Mouse (Mus musculus) erythroblast, embryonic 14.5 days (primary cell): ENCODE results near the gene Nfatc2. TPM values are rescaled to one million over a fixed set of nuclear protein-coding genes. Genes with fewer than 3 reads are reported as not detected.

Source experiments
- H3K27me3 ChIP-seq: 2 replicates; pipeline ENCODE4 v1.6.1; 2012; ENCODE audit warnings: inconsistent platforms; ENCODE audit not compliant: control insufficient read depth
- H3K36me3 ChIP-seq: 2 replicates; pipeline ENCODE4 v1.6.1; 2012; ENCODE audit warnings: mild to moderate bottlenecking, inconsistent platforms; ENCODE audit not compliant: control insufficient read depth
- H3K4me1 ChIP-seq: 2 replicates; pipeline ENCODE4 v1.6.1; 2012; ENCODE audit warnings: inconsistent platforms; ENCODE audit not compliant: control insufficient read depth
- H3K4me3 ChIP-seq: replicated peaks from 2 replicates; pipeline ENCODE3; 2012; ENCODE audit warnings: moderate library complexity, mild to moderate bottlenecking, inconsistent platforms
- H3K9me3 ChIP-seq: 2 replicates; pipeline ENCODE4 v1.6.1; 2012; ENCODE audit warnings: low read length, inconsistent platforms, mixed read lengths; ENCODE audit not compliant: control insufficient read depth
- GATA1 ChIP-seq: IDR thresholded peaks from 2 replicates; pipeline ENCODE4 v1.6.1; 2012; ENCODE audit warnings: low read length, inconsistent platforms, mixed read lengths
- TAL1 ChIP-seq: IDR thresholded peaks from 3 replicates; pipeline ENCODE4 v1.6.1; 2012; ENCODE audit warnings: low read length, inconsistent platforms, mixed read lengths
- polyA plus RNA-seq: library from polyadenylated mRNA; stranded (reverse); fragments of >175 nt; gene quantifications from 2 replicates; pipeline ENCODE4 v1.2.3, GENCODE M21; 2012

Nfatc2 gene
- polyA plus RNA-seq, 1 experiment = not detected

- Histone ChIP-seq H3K9me3 (no peaks in the 10 kb centered on the region), H3K27me3 (no peaks in the 10 kb centered on the region), H3K4me1 (no peaks in the 10 kb centered on the region), H3K36me3 (no peaks in the 10 kb centered on the region), H3K4me3 (no peak overlapping the region)
- TF ChIP-seq GATA1 (no peak), TAL1 (no peak)
Measured at GRCm38 (mm10) chr2:168517774-168518173, 83.7 kb downstream of the Nfatc2 start.

- Histone ChIP-seq H3K4me1 (no peaks in the 10 kb centered on the region), H3K27me3 (no peaks in the 10 kb centered on the region), H3K36me3 (no peaks in the 10 kb centered on the region), H3K4me3 (no peak overlapping the region), H3K9me3 (peaks cover 2% of the 10 kb centered on the region; the same call in 1 of the 2 replicates)
- TF ChIP-seq TAL1 (no peak), GATA1 (no peak)
Measured at GRCm38 (mm10) chr2:168516717-168517116, 84.7 kb downstream of the Nfatc2 start.

- H3K4me1 ChIP-seq = no peaks in the 10 kb centered on the region
- peaks cover 9% of the 10 kb centered on the region for H3K9me3 ChIP-seq
- H3K4me3 ChIP-seq = no peak overlapping the region
- TF ChIP-seq TAL1 (no peak), GATA1 (no peak)
- no peaks in the 10 kb centered on the region for H3K27me3 ChIP-seq
- H3K36me3 ChIP-seq = no peaks in the 10 kb centered on the region
Measured at GRCm38 (mm10) chr2:168515466-168515865, 86.0 kb downstream of the Nfatc2 start.

- TF ChIP-seq GATA1 = no peak
- no peak for TF ChIP-seq TAL1
- H3K36me3 ChIP-seq = no peaks in the 10 kb centered on the region
- H3K4me3 ChIP-seq = no peak overlapping the region
- H3K4me1 ChIP-seq = no peaks in the 10 kb centered on the region
- H3K27me3 ChIP-seq = no peaks in the 10 kb centered on the region
- H3K9me3 ChIP-seq = peaks cover 9% of the 10 kb centered on the region
Measured at GRCm38 (mm10) chr2:168514131-168514530, 87.3 kb downstream of the Nfatc2 start.

- Histone ChIP-seq H3K9me3 (peaks cover 9% of the 10 kb centered on the region), H3K4me1 (no peaks in the 10 kb centered on the region), H3K4me3 (no peak overlapping the region), H3K36me3 (no peaks in the 10 kb centered on the region), H3K27me3 (no peaks in the 10 kb centered on the region)
- no peak for TF ChIP-seq TAL1
- no peak for TF ChIP-seq GATA1
Measured at GRCm38 (mm10) chr2:168511529-168511928, 89.9 kb downstream of the Nfatc2 start.

- Histone ChIP-seq H3K4me3 (no peak overlapping the region), H3K27me3 (no peaks in the 10 kb centered on the region), H3K36me3 (no peaks in the 10 kb centered on the region), H3K4me1 (no peaks in the 10 kb centered on the region), H3K9me3 (peaks cover 9% of the 10 kb centered on the region)
- no peak for TF ChIP-seq GATA1
Measured at GRCm38 (mm10) chr2:168508469-168509198, 92.8 kb downstream of the Nfatc2 start.

GRCm38 (mm10) chr2:168504431-168505182 is 96.8 kb downstream of the Nfatc2 start:
- H3K9me3 ChIP-seq = no peaks in the 10 kb centered on the region
- no peaks in the 10 kb centered on the region for H3K36me3 ChIP-seq
- H3K27me3 ChIP-seq = no peaks in the 10 kb centered on the region
- no peak overlapping the region for H3K4me3 ChIP-seq
- H3K4me1 ChIP-seq = no peaks in the 10 kb centered on the region
- TF ChIP-seq GATA1 (no peak), TAL1 (no peak)

- Histone ChIP-seq H3K9me3 (no peaks in the 10 kb centered on the region), H3K36me3 (no peaks in the 10 kb centered on the region), H3K27me3 (no peaks in the 10 kb centered on the region), H3K4me3 (no peak overlapping the region), H3K4me1 (no peaks in the 10 kb centered on the region)
- TF ChIP-seq GATA1 (no peak), TAL1 (no peak)
Measured at GRCm38 (mm10) chr2:168503735-168504134, 97.7 kb downstream of the Nfatc2 start.

- no peak for TF ChIP-seq TAL1
- no peak for TF ChIP-seq GATA1
- no peak overlapping the region for H3K4me3 ChIP-seq
- H3K27me3 ChIP-seq = no peaks in the 10 kb centered on the region
- H3K4me1 ChIP-seq = no peaks in the 10 kb centered on the region
- no peaks in the 10 kb centered on the region for H3K9me3 ChIP-seq
- H3K36me3 ChIP-seq = no peaks in the 10 kb centered on the region
Measured at GRCm38 (mm10) chr2:168500750-168501149, 100.7 kb downstream of the Nfatc2 start.

- Histone ChIP-seq H3K36me3 (no peaks in the 10 kb centered on the region), H3K4me1 (no peaks in the 10 kb centered on the region)
- TF ChIP-seq GATA1 (no peak), TAL1 (no peak)
Measured at GRCm38 (mm10) chr2:168500244-168500643, 101.2 kb downstream of the Nfatc2 start.

More at GRCm38 (mm10) chr2:168500244-168500643, 101.2 kb downstream of the Nfatc2 start:
- H3K27me3 ChIP-seq = no peaks in the 10 kb centered on the region
- H3K4me3 ChIP-seq = no peak overlapping the region
- no peaks in the 10 kb centered on the region for H3K9me3 ChIP-seq
